Mouse (Mus musculus): ENCODE data around the gene Tns1.

Tns1 gene

GRCm38 (mm10) chr1:74121821-74122576, 2.2 kb downstream of the Tns1 start:
- DNase-seq (ENCODE audit: low spot score) = no peak

GRCm38 (mm10) chr1:74121138-74121537, 3.1 kb downstream of the Tns1 start:
- DNase-seq (ENCODE audit: low spot score) = no peak

GRCm38 (mm10) chr1:74119115-74119514, 5.1 kb downstream of the Tns1 start:
- DNase-seq (ENCODE audit: low spot score) = no peak

- DNase-seq (ENCODE audit: low spot score) = no peak
Measured at GRCm38 (mm10) chr1:74117876-74118275, 6.4 kb downstream of the Tns1 start.

GRCm38 (mm10) chr1:74113071-74113470, 11.2 kb downstream of the Tns1 start:
- no peak for DNase-seq (ENCODE audit: low spot score)

- DNase-seq (ENCODE audit: low spot score) = no peak
Measured at GRCm38 (mm10) chr1:74111696-74112030, 12.6 kb downstream of the Tns1 start.

GRCm38 (mm10) chr1:74110932-74111695, 13.1 kb downstream of the Tns1 start:
- peak; percentile 73 for DNase-seq (ENCODE audit: low spot score)

GRCm38 (mm10) chr1:74109670-74110069, 14.6 kb downstream of the Tns1 start:
- no peak for DNase-seq (ENCODE audit: low spot score)

- no peak for DNase-seq (ENCODE audit: low spot score)
Measured at GRCm38 (mm10) chr1:74107931-74108618, 16.2 kb downstream of the Tns1 start.

- no peak for DNase-seq (ENCODE audit: low spot score)
Measured at GRCm38 (mm10) chr1:74106214-74106613, 18.0 kb downstream of the Tns1 start.

GRCm38 (mm10) chr1:74105660-74106059, 18.6 kb downstream of the Tns1 start:
- DNase-seq (ENCODE audit: low spot score) = no peak

- DNase-seq (ENCODE audit: low spot score) = peak; percentile 69
Measured at GRCm38 (mm10) chr1:74103654-74104353, 20.4 kb downstream of the Tns1 start.

GRCm38 (mm10) chr1:74099001-74099435, 25.2 kb downstream of the Tns1 start:
- no peak for DNase-seq (ENCODE audit: low spot score)

- peak; percentile 80 for DNase-seq (ENCODE audit: low spot score)
Measured at GRCm38 (mm10) chr1:74098004-74099000, 25.9 kb downstream of the Tns1 start.

- no peak for DNase-seq (ENCODE audit: low spot score)
Measured at GRCm38 (mm10) chr1:74095728-74096127, 28.5 kb downstream of the Tns1 start.

GRCm38 (mm10) chr1:74095296-74095695, 29.0 kb downstream of the Tns1 start:
- DNase-seq (ENCODE audit: low spot score) = no peak

- no peak for DNase-seq (ENCODE audit: low spot score)
Measured at GRCm38 (mm10) chr1:74094497-74095270, 29.6 kb downstream of the Tns1 start.

- DNase-seq (ENCODE audit: low spot score) = no peak
Measured at GRCm38 (mm10) chr1:74093447-74093846, 30.8 kb downstream of the Tns1 start.

GRCm38 (mm10) chr1:74092242-74092641, 32.0 kb downstream of the Tns1 start:
- no peak for DNase-seq (ENCODE audit: low spot score)

- no peak for DNase-seq (ENCODE audit: low spot score)
Measured at GRCm38 (mm10) chr1:74091611-74092224, 32.5 kb downstream of the Tns1 start.

Data from retina, embryonic 14.5 days (tissue).